Mouse (Mus musculus): Measurements from ENCODE around the gene Fam229a. TPM values are rescaled to one million over a fixed set of nuclear protein-coding genes. Genes with fewer than 3 reads are reported as not detected.

Fam229a gene
- total and polyA plus RNA-seq, 3 experiments, result not detected

- Histone ChIP-seq H3K9me3 (replicated peaks) (no peaks in the 10 kb centered on the region), H3K4me1 (ENCODE audit: insufficient read depth, low read depth, low read length) (peaks cover 35% of the 10 kb centered on the region), H3K27me3 (ENCODE audit: insufficient read depth, low read length) (no peaks in the 10 kb centered on the region), H3K4me3 (ENCODE audit: low read depth, low read length) (peak within 1 kb of the TSS; percentile 99), H3K36me3 (replicated peaks) (peaks cover 36% of the 10 kb centered on the region)
- DNase-seq (ENCODE audit: low spot score), result peak; percentile 98
- ATAC-seq (ENCODE audit: extremely low read depth, insufficient number of reproducible peaks, low FRiP score, poor library complexity, severe bottlenecking), result peak; percentile 98
- TF ChIP-seq POLR2AphosphoS5 (IDR thresholded peaks at IDR 0.05; ENCODE audit: insufficient replicate concordance, low read depth, low read length) (no peak), GATA2 (IDR thresholded peaks at IDR 0.05; ENCODE audit: borderline replicate concordance, low read depth, low read length) (no peak), GATA1 (IDR thresholded peaks at IDR 0.05; ENCODE audit: borderline replicate concordance, low read length) (no peak), TAL1 (conservative IDR thresholded peaks at IDR 0.05; ENCODE audit: low read depth, low read length) (no peak), CTCF (IDR thresholded peaks at IDR 0.05; ENCODE audit: low read depth, low read length) (no peak)
Measured at GRCm38 (mm10) chr4:129461183-129461960, 29.6 kb upstream of the Fam229a start, which contains the start of gene Bsdc1. Bsdc1 (plus strand) TSS chr4:129461581.

GRCm38 (mm10) chr4:129462118-129462517, 28.9 kb upstream of the Fam229a start:
- H3K27me3 ChIP-seq (ENCODE audit: insufficient read depth, low read length), result no peaks in the 10 kb centered on the region
- DNase-seq (ENCODE audit: low spot score) (no peak), ATAC-seq (ENCODE audit: extremely low read depth, insufficient number of reproducible peaks, low FRiP score, poor library complexity, severe bottlenecking) (no peak)
- TF ChIP-seq GATA2 (IDR thresholded peaks at IDR 0.05; ENCODE audit: borderline replicate concordance, low read depth, low read length), result no peak
- no peak for TF ChIP-seq GATA1 (IDR thresholded peaks at IDR 0.05; ENCODE audit: borderline replicate concordance, low read length)
- no peak for TF ChIP-seq TAL1 (conservative IDR thresholded peaks at IDR 0.05; ENCODE audit: low read depth, low read length)
- TF ChIP-seq CTCF (IDR thresholded peaks at IDR 0.05; ENCODE audit: low read depth, low read length), result no peak
- TF ChIP-seq POLR2AphosphoS5 (IDR thresholded peaks at IDR 0.05; ENCODE audit: insufficient replicate concordance, low read depth, low read length), result no peak
- peak overlapping the region; percentile 99 for H3K4me3 ChIP-seq (ENCODE audit: low read depth, low read length)
- H3K9me3 ChIP-seq (replicated peaks), result no peaks in the 10 kb centered on the region
- H3K4me1 ChIP-seq (ENCODE audit: insufficient read depth, low read depth, low read length), result peaks cover 35% of the 10 kb centered on the region
- peaks cover 43% of the 10 kb centered on the region for H3K36me3 ChIP-seq (replicated peaks)

- peaks cover 35% of the 10 kb centered on the region for H3K4me1 ChIP-seq (ENCODE audit: insufficient read depth, low read depth, low read length)
- H3K27me3 ChIP-seq (ENCODE audit: insufficient read depth, low read length), result no peaks in the 10 kb centered on the region
- DNase-seq (ENCODE audit: low spot score) (peak; percentile 32), ATAC-seq (ENCODE audit: extremely low read depth, insufficient number of reproducible peaks, low FRiP score, poor library complexity, severe bottlenecking) (no peak)
- TF ChIP-seq CTCF (IDR thresholded peaks at IDR 0.05; ENCODE audit: low read depth, low read length) (no peak), GATA2 (IDR thresholded peaks at IDR 0.05; ENCODE audit: borderline replicate concordance, low read depth, low read length) (no peak), POLR2AphosphoS5 (IDR thresholded peaks at IDR 0.05; ENCODE audit: insufficient replicate concordance, low read depth, low read length) (no peak), TAL1 (conservative IDR thresholded peaks at IDR 0.05; ENCODE audit: low read depth, low read length) (no peak), GATA1 (IDR thresholded peaks at IDR 0.05; ENCODE audit: borderline replicate concordance, low read length) (no peak)
- H3K4me3 ChIP-seq (ENCODE audit: low read depth, low read length), result no peak overlapping the region; the same call in 1 of the 2 replicates
- H3K9me3 ChIP-seq (replicated peaks), result no peaks in the 10 kb centered on the region
- peaks cover 56% of the 10 kb centered on the region for H3K36me3 ChIP-seq (replicated peaks)
Measured at GRCm38 (mm10) chr4:129463097-129464059, 27.6 kb upstream of the Fam229a start.

- DNase-seq (ENCODE audit: low spot score), result no peak
- peaks cover 65% of the 10 kb centered on the region for H3K36me3 ChIP-seq (replicated peaks)
- no peak for TF ChIP-seq TAL1 (conservative IDR thresholded peaks at IDR 0.05; ENCODE audit: low read depth, low read length)
- no peak for TF ChIP-seq CTCF (IDR thresholded peaks at IDR 0.05; ENCODE audit: low read depth, low read length)
- H3K4me1 ChIP-seq (ENCODE audit: insufficient read depth, low read depth, low read length), result peaks cover 35% of the 10 kb centered on the region
- H3K9me3 ChIP-seq (replicated peaks), result no peaks in the 10 kb centered on the region
- no peak for ATAC-seq (ENCODE audit: extremely low read depth, insufficient number of reproducible peaks, low FRiP score, poor library complexity, severe bottlenecking)
- H3K27me3 ChIP-seq (ENCODE audit: insufficient read depth, low read length), result no peaks in the 10 kb centered on the region
- H3K4me3 ChIP-seq (ENCODE audit: low read depth, low read length), result no peak overlapping the region
Measured at GRCm38 (mm10) chr4:129464286-129464815, 26.6 kb upstream of the Fam229a start.

GRCm38 (mm10) chr4:129476047-129476446, 14.9 kb upstream of the Fam229a start:
- 0 out of 2 replicates have a peak, but pooled peaks cover 2% of the 10 kb centered on the region for H3K4me1 ChIP-seq (ENCODE audit: insufficient read depth, low read depth, low read length)
- peaks cover 90% of the 10 kb centered on the region for H3K36me3 ChIP-seq (replicated peaks)
- H3K4me3 ChIP-seq (ENCODE audit: low read depth, low read length), result no peak overlapping the region
- H3K9me3 ChIP-seq (replicated peaks), result no peaks in the 10 kb centered on the region
- TF ChIP-seq TAL1 (conservative IDR thresholded peaks at IDR 0.05; ENCODE audit: low read depth, low read length) (no peak), GATA1 (IDR thresholded peaks at IDR 0.05; ENCODE audit: borderline replicate concordance, low read length) (no peak), POLR2AphosphoS5 (IDR thresholded peaks at IDR 0.05; ENCODE audit: insufficient replicate concordance, low read depth, low read length) (no peak), CTCF (IDR thresholded peaks at IDR 0.05; ENCODE audit: low read depth, low read length) (no peak), GATA2 (IDR thresholded peaks at IDR 0.05; ENCODE audit: borderline replicate concordance, low read depth, low read length) (no peak)
- DNase-seq (ENCODE audit: low spot score) (no peak), ATAC-seq (ENCODE audit: extremely low read depth, insufficient number of reproducible peaks, low FRiP score, poor library complexity, severe bottlenecking) (no peak)
- H3K27me3 ChIP-seq (ENCODE audit: insufficient read depth, low read length), result no peaks in the 10 kb centered on the region

GRCm38 (mm10) chr4:129479863-129480262, 11.1 kb upstream of the Fam229a start:
- Histone ChIP-seq H3K4me1 (ENCODE audit: insufficient read depth, low read depth, low read length) (no peaks in the 10 kb centered on the region), H3K9me3 (replicated peaks) (no peaks in the 10 kb centered on the region), H3K27me3 (ENCODE audit: insufficient read depth, low read length) (no peaks in the 10 kb centered on the region), H3K36me3 (replicated peaks) (peaks cover 92% of the 10 kb centered on the region), H3K4me3 (ENCODE audit: low read depth, low read length) (no peak overlapping the region)
- no peak for DNase-seq (ENCODE audit: low spot score)
- ATAC-seq (ENCODE audit: extremely low read depth, insufficient number of reproducible peaks, low FRiP score, poor library complexity, severe bottlenecking), result no peak
- no peak for TF ChIP-seq CTCF (IDR thresholded peaks at IDR 0.05; ENCODE audit: low read depth, low read length)
- no peak for TF ChIP-seq GATA2 (IDR thresholded peaks at IDR 0.05; ENCODE audit: borderline replicate concordance, low read depth, low read length)

All from G1E (cell line).